Mouse (Mus musculus): ENCODE data around the gene Rab1b. TPM values are rescaled to one million over a fixed set of nuclear protein-coding genes. Genes with fewer than 3 reads are reported as not detected.

Gene Rab1b
- polyA plus RNA-seq, 1 experiment = 208 TPM

DNA sequence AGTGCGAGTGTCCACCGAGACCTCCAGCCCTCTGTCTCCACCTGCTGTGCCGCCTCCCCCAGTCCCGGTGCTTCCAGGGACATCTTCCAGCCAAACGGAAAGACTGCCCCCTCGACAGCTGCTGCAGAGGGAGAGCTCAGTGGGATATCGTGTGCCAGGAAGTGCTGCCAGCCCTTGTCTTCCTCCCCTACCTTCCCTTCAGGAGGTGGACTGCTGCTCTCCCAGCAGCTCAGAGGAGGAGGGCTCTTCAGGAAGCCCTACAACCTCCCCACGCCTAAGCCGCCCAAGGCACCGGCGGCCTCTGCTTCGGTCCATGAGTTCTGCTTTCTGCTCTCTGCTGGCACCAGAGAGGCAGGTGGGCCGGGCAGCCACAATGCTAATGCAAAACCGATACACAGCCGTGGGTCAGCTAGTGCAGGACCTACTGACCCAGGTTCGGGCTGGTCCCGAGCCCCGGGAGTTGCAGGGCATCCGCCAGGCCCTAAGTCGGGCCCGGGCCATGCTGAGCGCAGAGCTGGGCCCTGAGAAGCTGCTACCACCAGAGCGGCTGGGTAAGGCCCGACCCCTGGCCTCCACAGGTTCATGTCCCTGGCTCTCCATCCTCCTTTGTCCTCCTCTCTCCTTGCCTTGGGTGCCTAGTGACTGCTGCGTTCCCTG lies 54.6 kb downstream of the Rab1b start:
- DNase-seq (ENCODE audit: extremely low spot score in 1 of 2, low spot score in 1 of 2) = peak in 1 of 2 experiments; percentile 73

GRCm38 (mm10) chr19:5051515-5051914 lies 55.4 kb downstream of the Rab1b start:
- no peak for DNase-seq (ENCODE audit: extremely low spot score in 1 of 2, low spot score in 1 of 2)

DNA sequence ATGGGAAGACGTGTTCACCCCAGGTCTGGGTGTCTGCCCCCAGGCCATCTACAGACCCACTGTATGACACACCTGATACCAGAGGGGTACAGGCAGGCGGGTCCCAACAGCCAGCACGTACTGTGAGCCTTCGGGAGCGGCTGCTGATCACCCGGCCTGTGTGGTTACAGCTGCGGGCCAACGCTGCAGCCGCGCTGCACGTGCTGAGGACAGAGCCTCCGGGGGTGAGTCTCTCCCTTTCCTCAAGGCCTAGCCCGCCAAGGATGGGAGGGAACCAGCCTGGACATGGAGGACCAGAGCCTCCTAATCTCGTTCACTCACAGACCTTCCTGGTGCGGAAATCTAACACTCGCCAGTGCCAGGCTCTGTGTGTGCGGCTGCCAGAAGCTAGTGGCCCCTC lies 55.8 kb downstream of the Rab1b start:
- DNase-seq (ENCODE audit: extremely low spot score in 1 of 2, low spot score in 1 of 2) = no peak

DNA sequence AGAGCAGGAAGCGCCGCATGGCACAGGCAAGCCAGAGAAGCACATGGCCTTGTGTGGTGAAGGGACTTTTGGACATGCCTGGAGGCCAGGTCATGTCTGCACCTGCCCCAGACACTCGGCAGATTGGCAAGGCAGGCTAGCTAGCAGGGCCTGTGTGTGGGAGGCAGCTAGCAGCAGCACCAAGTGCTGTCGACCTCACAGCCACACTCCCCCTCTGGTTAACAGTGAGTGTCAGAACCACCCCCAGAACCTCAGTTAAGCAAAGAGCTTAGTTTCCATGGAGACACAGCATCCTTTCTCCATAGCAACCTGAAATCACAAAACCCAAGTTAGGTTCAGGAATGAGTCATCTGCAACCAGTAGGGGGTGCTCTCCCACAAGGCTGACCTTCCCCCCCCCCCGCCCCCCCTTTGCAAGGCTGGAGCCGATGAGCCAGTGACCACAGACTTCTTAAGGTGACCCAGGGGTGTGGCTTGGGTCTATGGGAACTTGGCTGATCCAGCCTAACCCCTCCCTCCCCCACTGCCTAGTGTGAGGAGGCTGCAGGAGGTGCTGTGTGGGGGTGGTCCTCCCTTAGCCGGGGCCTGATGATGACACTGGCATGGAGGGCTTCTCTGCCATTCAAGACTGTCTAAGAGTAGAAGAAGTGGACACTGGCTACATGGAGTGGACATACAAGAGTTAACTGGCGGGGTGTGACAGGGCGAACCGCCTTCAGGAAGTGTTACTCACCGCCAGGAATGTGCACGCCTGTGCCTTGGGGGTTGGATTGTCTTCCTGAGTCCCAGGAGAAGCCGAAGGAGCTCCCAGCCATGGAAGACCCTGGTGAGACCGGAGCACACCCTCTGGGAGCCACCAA lies 56.6 kb downstream of the Rab1b start, which contains the start of gene Rin1:
Gene Rin1, plus strand, starts transcription at position 435 of the 859 bp plus-strand sequence.
- DNase-seq (ENCODE audit: extremely low spot score in 1 of 2, low spot score in 1 of 2) = peak; percentile 84 to 88

DNA sequence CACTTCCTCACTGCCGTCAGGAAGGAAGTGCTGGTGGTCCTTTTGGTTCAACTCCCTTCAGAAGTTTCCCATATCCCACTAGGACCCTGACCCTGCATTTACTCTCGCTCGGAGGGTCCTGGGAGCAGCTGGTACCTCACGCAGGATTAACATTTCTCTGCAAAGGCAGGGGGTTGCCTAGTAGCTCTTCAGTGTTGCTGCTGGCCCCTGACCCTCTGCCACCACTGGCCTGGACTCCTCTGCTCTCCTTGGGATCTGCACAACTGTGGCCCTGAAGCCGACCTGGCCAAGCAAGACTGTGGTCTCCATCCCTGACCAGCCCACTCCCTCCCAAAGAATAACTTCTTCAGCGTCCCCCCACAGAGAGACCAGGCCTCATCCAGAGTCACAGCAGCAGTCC lies 57.5 kb downstream of the Rab1b start:
- DNase-seq (ENCODE audit: extremely low spot score in 1 of 2, low spot score in 1 of 2) = no peak

Other genes with a start within 250 kb of the Rab1b start
- gene Actn3, start 229.2 kb downstream of the Rab1b start, polyA plus RNA-seq (2012; rRNA removed) = 0.76 and 1.2 TPM in 2 replicates
- gene Zdhhc24, start 228.4 kb downstream of the Rab1b start, polyA plus RNA-seq (2012; rRNA removed) = 40.9 and 41.3 TPM in 2 replicates
- 32.7 and 36.4 TPM in 2 replicates for gene Bbs1, start 200.4 kb downstream of the Rab1b start, polyA plus RNA-seq (2012; rRNA removed)
- gene Dpp3, start 178.8 kb downstream of the Rab1b start, polyA plus RNA-seq (2012; rRNA removed) = 45.7 and 46.2 TPM in 2 replicates
- gene Peli3, start 163.9 kb downstream of the Rab1b start, polyA plus RNA-seq (2012; rRNA removed) = 13.7 and 15.0 TPM in 2 replicates
- gene Mrpl11, start 144.9 kb downstream of the Rab1b start, polyA plus RNA-seq (2012; rRNA removed) = 52.3 and 64.9 TPM in 2 replicates
- 19.8 and 36.8 TPM in 2 replicates for gene Npas4, start 116.8 kb downstream of the Rab1b start, polyA plus RNA-seq (2012; rRNA removed)
- 23.2 and 26.5 TPM in 2 replicates for gene Slc29a2, start 83.2 kb downstream of the Rab1b start, polyA plus RNA-seq (2012; rRNA removed)
- gene B4gat1, start 68.2 kb downstream of the Rab1b start, polyA plus RNA-seq (2012; rRNA removed) = 96.1 and 97.4 TPM in 2 replicates
- gene AC124502.3, start 68.2 kb downstream of the Rab1b start, polyA plus RNA-seq (2012; rRNA removed) = 4.4 and 5.4 TPM in 2 replicates
- 32.4 and 32.5 TPM in 2 replicates for gene Brms1, start 65.7 kb downstream of the Rab1b start, polyA plus RNA-seq (2012; rRNA removed)
- gene Rin1, start 56.6 kb downstream of the Rab1b start, polyA plus RNA-seq (2012; rRNA removed) = 59.9 and 70.6 TPM in 2 replicates
- 5.2 and 5.7 TPM in 2 replicates for gene Cd248, start 39.0 kb downstream of the Rab1b start, polyA plus RNA-seq (2012; rRNA removed)
- gene Tmem151a, start 21.5 kb downstream of the Rab1b start, polyA plus RNA-seq (2012; rRNA removed) = 106 and 122 TPM in 2 replicates
- gene Yif1a, start 18.5 kb downstream of the Rab1b start, polyA plus RNA-seq (2012; rRNA removed) = 44.7 and 45.1 TPM in 2 replicates
- gene Cnih2, start 8.6 kb downstream of the Rab1b start, polyA plus RNA-seq (2012; rRNA removed) = 383 and 422 TPM in 2 replicates
- 183 and 187 TPM in 2 replicates for gene Klc2, start 11.5 kb upstream of the Rab1b start, polyA plus RNA-seq (2012; rRNA removed)
- gene Pacs1, start 166.0 kb upstream of the Rab1b start, polyA plus RNA-seq (2012; rRNA removed) = 43.3 and 47.3 TPM in 2 replicates
- 168 and 172 TPM in 2 replicates for gene Sf3b2, start 188.4 kb upstream of the Rab1b start, polyA plus RNA-seq (2012; rRNA removed)
- gene Gal3st3, start 191.3 kb upstream of the Rab1b start, polyA plus RNA-seq (2012; rRNA removed) = 61.5 and 70.3 TPM in 2 replicates
- not detected in 2 replicates for gene Catsper1, start 228.7 kb upstream of the Rab1b start, polyA plus RNA-seq (2012; rRNA removed)
- gene Cst6, start 242.5 kb upstream of the Rab1b start, polyA plus RNA-seq (2012; rRNA removed) = 9.6 and 10.2 TPM in 2 replicates

All from frontal cortex, adult 2 months (tissue).